Mouse (Mus musculus) MEL (cell line): ENCODE data around the gene Osbp. TPM values are rescaled to one million over a fixed set of nuclear protein-coding genes. Genes with fewer than 3 reads are reported as not detected.
A peak's percentile ranks its signal among the peaks of the same experiment; 100 is the strongest.

Source experiments
- DNase-seq: peaks from one replicate; pipeline ENCODE4 v3.0.0; 2011; ENCODE audit warnings: low read depth, low spot score
- H3K27ac ChIP-seq: 2 replicates; pipeline ENCODE4 v1.5.1; 2012; ENCODE audit warnings: low read depth, mild to moderate bottlenecking, control low read depth, low read length, moderate library complexity; ENCODE audit not compliant: control insufficient read depth
- H3K27me3 ChIP-seq, 2 experiments: fragments of 150-350 bp in 1 of 2; sonication (generic) in 1 of 2; 2 replicates each; pipeline ENCODE4 v1.6.1; 2012; ENCODE audit warnings: low read length in 2 of 2, mild to moderate bottlenecking in 2 of 2, improper control_type of control experiment in 1 of 2, moderate library complexity in 1 of 2; ENCODE audit not compliant: insufficient read depth in 2 of 2, control insufficient read depth in 1 of 2
- H3K36me3 ChIP-seq, 2 experiments: 2 replicates each; pipeline ENCODE4 v1.6.1; 2012 to 2014; ENCODE audit warnings: low read length in 2 of 2, improper control_type of control experiment in 1 of 2, inconsistent platforms in 1 of 2, mild to moderate bottlenecking in 1 of 2; ENCODE audit not compliant: insufficient read depth in 2 of 2, control insufficient read depth in 1 of 2
- H3K4me1 ChIP-seq, 2 experiments: fragments of 150-350 bp in 1 of 2; sonication (generic) in 1 of 2; 2 replicates each; pipeline ENCODE4 v1.6.1; 2012; ENCODE audit warnings: low read length in 2 of 2, improper control_type of control experiment in 1 of 2, mild to moderate bottlenecking in 1 of 2; ENCODE audit not compliant: insufficient read depth in 2 of 2, control insufficient read depth in 1 of 2
- H3K4me3 ChIP-seq, 2 experiments: fragments of 150-350 bp in 1 of 2; sonication (generic) in 1 of 2; 2 replicates each; pipeline ENCODE4 v1.5.1; 2012; ENCODE audit warnings: low read depth in 2 of 2, low read length in 2 of 2, mild to moderate bottlenecking in 2 of 2, moderate library complexity in 2 of 2, control low read depth in 1 of 2, improper control_type of control experiment in 1 of 2; ENCODE audit not compliant: control insufficient read depth in 1 of 2, insufficient read depth in 1 of 2
- H3K79me2 ChIP-seq: 2 replicates; pipeline ENCODE4 v1.6.1; 2012; ENCODE audit warnings: mild to moderate bottlenecking, low read length, moderate library complexity; ENCODE audit not compliant: control insufficient read depth, poor library complexity, insufficient read depth
- H3K9ac ChIP-seq: 2 replicates; pipeline ENCODE4 v1.6.1; 2012; ENCODE audit warnings: low read depth, mild to moderate bottlenecking, control low read depth, low read length, moderate library complexity; ENCODE audit not compliant: control insufficient read depth, poor library complexity, severe bottlenecking
- H3K9me3 ChIP-seq: fragments of 150-350 bp; sonication (generic); replicated peaks from 2 replicates; pipeline ENCODE4 v1.6.1; 2012; ENCODE audit warnings: mild to moderate bottlenecking, low read length, improper control_type of control experiment, moderate library complexity; ENCODE audit not compliant: insufficient read depth
- CTCF ChIP-seq, 3 experiments: IDR thresholded peaks in 2 of 3; conservative IDR thresholded peaks in 1 of 3; 2 replicates each; pipeline ENCODE4 v1.5.1; 2011 to 2012; ENCODE audit warnings: low read length in 3 of 3, low read depth in 2 of 3, mild to moderate bottlenecking in 2 of 3, improper control_type of control experiment in 1 of 3, inconsistent platforms in 1 of 3, mixed read lengths in 1 of 3, moderate library complexity in 1 of 3; ENCODE audit not compliant: control insufficient read depth in 1 of 3, insufficient read depth in 1 of 3, poor library complexity in 1 of 3, severe bottlenecking in 1 of 3
- TAL1 ChIP-seq: IDR thresholded peaks from 2 replicates; pipeline ENCODE4 v1.6.1; 2012; ENCODE audit warnings: mild to moderate bottlenecking, inconsistent platforms, low read length, moderate library complexity, mixed read lengths
- polyA plus RNA-seq, 2 experiments: library from polyadenylated mRNA; stranded (reverse) in 1 of 2; unstranded in 1 of 2; fragments of >175 nt in 1 of 2; fragments of >200 nt in 1 of 2; gene quantifications; 2 replicates each; pipeline versions ENCODE4 v1.2.1 to v1.2.4; 2012; ENCODE audit warnings: low replicate concordance in 2 of 2, low read depth in 1 of 2; ENCODE audit not compliant: insufficient read length in 2 of 2, insufficient read depth in 1 of 2, missing spikeins in 1 of 2
- total RNA-seq: library from RNA; depleted of rRNA; stranded (reverse); fragments of 300-350 nt; gene quantifications from 2 replicates; pipeline ENCODE4 v1.2.3, GENCODE M21; 2012; rRNA removed

The Osbp gene
- total and polyA plus RNA-seq, 3 experiments = 16.5 to 64.6 (median 38.8) TPM

DNA sequence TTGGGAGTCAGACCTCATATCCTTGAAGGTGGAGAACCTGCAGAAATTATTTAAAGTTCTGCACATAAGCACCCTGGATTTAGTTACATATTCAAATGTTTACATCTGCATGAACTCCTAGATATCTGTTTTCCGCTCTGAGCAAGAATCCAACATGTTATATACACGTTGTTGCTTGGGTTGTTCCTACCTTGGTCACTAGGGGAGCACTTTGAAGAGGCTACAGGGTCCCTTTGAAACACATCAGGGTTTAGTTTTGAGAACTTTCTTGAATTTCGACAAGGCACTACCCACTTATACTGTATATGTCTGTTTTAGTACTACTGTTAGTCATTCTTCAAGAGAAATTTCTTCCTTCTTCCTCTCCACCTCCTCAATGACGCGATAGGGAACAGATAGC, 77.4 kb downstream of the Osbp start:
- Histone ChIP-seq H3K9ac (no peak overlapping the region), H3K9me3 (no peaks in the 10 kb centered on the region), H3K27ac (no peak overlapping the region), H3K36me3 (no peaks in the 10 kb centered on the region), H3K79me2 (no peaks in the 10 kb centered on the region)
- peak in 2 of 3 experiments; percentile 30 to 56; a peak in 4 of 6 replicates for TF ChIP-seq CTCF (IDR thresholded peaks at IDR 0.05 in 2 of 3, conservative IDR thresholded peaks at IDR 0.05 in 1 of 3; ENCODE audit: control insufficient read depth in 1 of 3, insufficient read depth in 1 of 3, low read depth in 2 of 3, low read length in 3 of 3, poor library complexity in 1 of 3, severe bottlenecking in 1 of 3)
- TF ChIP-seq TAL1 = no peak
- TF ChIP-seq, all 39 proteins: peak for 1
- Histone ChIP-seq H3K27me3 (peaks cover 0 to 2% of the 10 kb centered on the region in 2 experiments), H3K4me1 (no peaks in the 10 kb centered on the region), H3K4me3 (no peak overlapping the region)
- DNase-seq = peak; percentile 26

Other genes starting within 250 kb of the Osbp start
- gene Gif, start 218.4 kb upstream of the Osbp start, total RNA-seq = not detected in 2 replicates
- gene Gif, start 218.4 kb upstream of the Osbp start, polyA plus RNA-seq = not detected
- gene Mrpl16, start 195.6 kb upstream of the Osbp start, total RNA-seq = 58.3 and 59.6 TPM in 2 replicates
- 10 to 100 TPM in 1 of 2 experiments, not detected in 1; 46.8 TPM for gene Mrpl16, start 195.6 kb upstream of the Osbp start, polyA plus RNA-seq
- gene Stx3, start 146.5 kb upstream of the Osbp start, total RNA-seq = 0.33 and 0.73 TPM in 2 replicates
- gene Stx3, start 146.5 kb upstream of the Osbp start, polyA plus RNA-seq = 1 to 10 TPM in 1 of 2 experiments, not detected in 1; 3.0 TPM
- not detected in 2 replicates for gene Olfr1417, start 126.7 kb upstream of the Osbp start, total RNA-seq
- not detected for gene Olfr1417, start 126.7 kb upstream of the Osbp start, polyA plus RNA-seq
- 0.03 TPM in 1 of 2 replicates, not detected in the other for gene Olfr1418, start 104.9 kb upstream of the Osbp start, total RNA-seq
- not detected for gene Olfr1418, start 104.9 kb upstream of the Osbp start, polyA plus RNA-seq
- gene Olfr1419, start 90.8 kb upstream of the Osbp start, total RNA-seq = not detected in 2 replicates
- gene Olfr1419, start 90.8 kb upstream of the Osbp start, polyA plus RNA-seq = not detected
- not detected in 2 replicates for gene Olfr1420, start 79.4 kb upstream of the Osbp start, total RNA-seq
- under 1 TPM in 1 of 2 experiments, not detected in 1; 0.03 TPM for gene Olfr1420, start 79.4 kb upstream of the Osbp start, polyA plus RNA-seq
- 5.4 and 6.1 TPM in 2 replicates for gene Patl1, start 53.5 kb upstream of the Osbp start, total RNA-seq
- gene Patl1, start 53.5 kb upstream of the Osbp start, polyA plus RNA-seq = 10 to 100 TPM in 1 of 2 experiments, not detected in 1; 33.5 TPM
- 0.04 TPM in 1 of 2 replicates, not detected in the other for gene Olfr1423, start 75.4 kb downstream of the Osbp start, total RNA-seq
- under 1 TPM in 1 of 2 experiments, not detected in 1; 0.25 TPM for gene Olfr1423, start 75.4 kb downstream of the Osbp start, polyA plus RNA-seq
- not detected in 2 replicates for gene Olfr1424, start 96.7 kb downstream of the Osbp start, total RNA-seq
- gene Olfr1424, start 96.7 kb downstream of the Osbp start, polyA plus RNA-seq = not detected
- gene Olfr1425, start 111.8 kb downstream of the Osbp start, total RNA-seq = not detected in 2 replicates
- gene Olfr1425, start 111.8 kb downstream of the Osbp start, polyA plus RNA-seq = not detected
- gene Olfr1426, start 126.1 kb downstream of the Osbp start, total RNA-seq = not detected in 2 replicates
- not detected for gene Olfr1426, start 126.1 kb downstream of the Osbp start, polyA plus RNA-seq
- gene Olfr1427, start 137.4 kb downstream of the Osbp start, total RNA-seq = not detected in 2 replicates
- not detected for gene Olfr1427, start 137.4 kb downstream of the Osbp start, polyA plus RNA-seq
- gene Olfr1428, start 150.0 kb downstream of the Osbp start, total RNA-seq = not detected in 2 replicates
- gene Olfr1428, start 150.0 kb downstream of the Osbp start, polyA plus RNA-seq = not detected
- not detected in 2 replicates for gene Olfr76, start 157.3 kb downstream of the Osbp start, total RNA-seq
- gene Olfr76, start 157.3 kb downstream of the Osbp start, polyA plus RNA-seq = under 1 TPM in 1 of 2 experiments, not detected in 1; 0.03 TPM
- not detected in 2 replicates for gene Olfr1555-ps1, start 204.2 kb downstream of the Osbp start, total RNA-seq
- not detected for gene Olfr1555-ps1, start 204.2 kb downstream of the Osbp start, polyA plus RNA-seq
- not detected in 2 replicates for gene Olfr1431, start 234.7 kb downstream of the Osbp start, total RNA-seq
- gene Olfr1431, start 234.7 kb downstream of the Osbp start, polyA plus RNA-seq = not detected